Mouse (Mus musculus) cerebellum, adult 18-20 months (tissue): Measurements from ENCODE around the gene Arid1b.

ENCODE experiments used
- DNase-seq, 2 experiments: peaks; one replicate each; pipeline ENCODE4 v3.0.0; 2021

The Arid1b gene

DNA sequence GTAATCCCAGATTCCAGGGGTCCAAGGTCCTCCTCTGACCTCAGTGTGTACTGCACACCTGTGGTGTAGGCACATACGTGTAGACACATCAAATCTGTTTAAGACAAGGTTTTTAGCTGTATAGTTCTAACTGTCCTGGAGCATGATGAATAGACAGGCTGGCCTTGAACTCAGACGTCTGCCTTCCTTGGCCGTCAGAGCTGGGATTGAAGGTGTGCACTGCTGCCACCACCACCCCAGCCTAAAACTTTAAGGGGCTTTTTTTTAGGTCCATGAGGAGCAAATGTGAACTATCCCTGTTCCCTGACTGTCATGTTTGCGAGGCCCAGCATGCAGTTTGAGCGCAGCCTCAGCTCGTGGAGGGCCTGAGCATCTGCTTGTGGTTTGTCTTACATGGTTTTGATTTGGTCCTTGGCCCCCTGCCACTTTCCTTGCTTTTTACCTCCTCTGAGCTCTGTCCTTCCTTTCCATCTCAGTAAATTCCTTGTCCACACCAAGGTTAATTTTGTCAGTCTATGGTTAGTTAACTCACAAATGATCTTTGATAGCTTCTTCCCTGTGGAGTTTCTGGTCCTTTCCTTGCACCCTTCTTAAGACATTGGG lies 224.9 kb downstream of the Arid1b start:
- no peak for DNase-seq

DNA sequence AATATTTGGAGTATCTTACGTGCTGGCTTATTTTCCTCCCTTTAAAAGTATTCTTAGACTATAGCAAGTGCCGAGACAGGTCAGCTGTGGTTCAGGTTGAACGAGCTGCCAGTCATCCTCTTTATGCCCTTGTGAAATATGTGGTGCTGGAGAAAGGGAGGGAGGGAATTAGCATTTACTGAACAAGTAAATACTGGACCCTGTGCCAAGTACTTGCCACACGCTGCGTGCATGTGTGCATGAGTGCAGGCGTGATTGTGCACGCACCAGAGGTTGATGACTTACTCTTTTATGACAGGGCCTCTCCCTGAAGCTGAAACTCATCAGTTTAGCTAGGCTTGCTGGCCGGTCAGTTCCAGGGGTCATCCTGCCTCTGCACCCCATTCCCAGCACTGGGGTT lies 226.9 kb downstream of the Arid1b start:
- DNase-seq: no peak

DNA sequence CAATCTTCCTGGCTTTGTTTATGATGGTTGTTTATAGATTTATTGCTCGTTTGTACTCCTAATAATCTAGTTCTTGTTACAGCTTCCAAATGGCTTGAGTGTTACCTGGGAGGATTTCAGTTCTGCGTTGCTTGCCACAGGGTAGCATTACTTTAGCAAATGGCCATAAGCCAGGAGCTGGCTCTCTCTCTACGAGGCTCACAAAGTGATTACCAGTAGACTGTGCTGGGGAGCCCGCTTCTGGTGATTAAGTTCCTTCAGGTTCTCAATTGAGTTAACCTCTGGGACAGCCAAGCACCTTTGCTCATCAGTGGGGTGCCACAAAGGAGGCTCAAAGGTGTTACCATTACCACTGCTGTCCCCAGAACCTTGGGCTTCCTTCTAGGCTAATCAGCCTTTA lies 227.4 kb downstream of the Arid1b start:
- peak in 1 of 2 experiments; percentile 50 for DNase-seq

DNA sequence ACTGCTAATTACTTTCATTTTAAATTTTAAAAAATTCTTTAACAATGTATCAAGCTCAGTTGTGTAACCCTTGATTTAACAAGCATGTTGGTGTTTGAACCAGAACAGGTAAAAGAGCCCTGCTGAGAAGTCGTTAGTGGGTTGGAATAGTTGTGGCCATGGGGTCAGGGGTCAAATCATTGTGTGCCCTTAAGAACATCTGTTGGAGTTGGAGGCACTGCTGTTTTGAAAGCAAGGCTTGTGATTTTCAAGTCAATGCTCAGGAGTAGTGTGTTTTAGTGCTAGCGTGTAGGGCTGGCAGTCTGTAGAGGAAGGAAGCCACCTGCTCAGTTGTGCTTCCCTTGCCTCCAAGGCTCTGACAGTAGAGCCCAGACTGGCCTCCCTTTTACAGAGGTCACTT lies 228.7 kb downstream of the Arid1b start:
- DNase-seq: no peak

- no peak for DNase-seq
These were observed 230.8 kb downstream of the Arid1b start for GRCm38 (mm10) chr17:5224932-5225331.

GRCm38 (mm10) chr17:5227136-5227535 lies 233.0 kb downstream of the Arid1b start:
- DNase-seq: no peak

DNA sequence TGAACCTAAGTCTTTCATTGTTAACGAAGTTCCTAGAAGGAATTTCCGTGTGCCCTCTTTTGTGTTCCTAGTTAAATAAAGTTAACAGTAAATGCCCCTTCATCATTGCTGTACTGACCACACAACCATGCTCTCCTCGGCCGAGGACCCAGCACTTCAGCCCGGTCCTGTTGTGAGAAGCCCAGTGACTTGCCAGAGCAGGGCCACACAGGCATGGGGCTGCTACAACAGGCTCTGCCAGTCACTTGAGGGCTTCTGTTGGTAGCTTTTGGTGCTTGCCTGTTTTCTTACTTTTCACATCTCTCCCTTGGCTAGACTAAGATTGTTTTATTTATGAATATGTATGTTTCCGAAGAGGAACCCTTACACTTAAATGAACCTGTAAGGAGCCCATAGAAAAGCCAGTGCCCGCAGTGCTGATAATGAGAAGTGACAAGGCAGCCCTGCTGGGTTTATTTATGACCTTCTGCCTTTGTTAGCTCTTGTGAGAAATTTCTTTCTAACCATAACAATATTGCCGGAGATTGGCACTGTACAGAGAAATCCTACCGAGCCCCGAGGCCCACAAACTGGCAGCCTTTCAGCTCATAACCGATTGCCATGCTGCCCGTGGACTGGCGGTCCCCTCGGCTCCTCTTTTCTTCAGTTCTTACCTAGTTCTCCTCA lies 234.0 kb downstream of the Arid1b start:
- peak; percentile 79 to 87 for DNase-seq

- peak in 1 of 2 experiments; percentile 51 for DNase-seq
These were observed 234.6 kb downstream of the Arid1b start for GRCm38 (mm10) chr17:5228616-5229250.

DNA sequence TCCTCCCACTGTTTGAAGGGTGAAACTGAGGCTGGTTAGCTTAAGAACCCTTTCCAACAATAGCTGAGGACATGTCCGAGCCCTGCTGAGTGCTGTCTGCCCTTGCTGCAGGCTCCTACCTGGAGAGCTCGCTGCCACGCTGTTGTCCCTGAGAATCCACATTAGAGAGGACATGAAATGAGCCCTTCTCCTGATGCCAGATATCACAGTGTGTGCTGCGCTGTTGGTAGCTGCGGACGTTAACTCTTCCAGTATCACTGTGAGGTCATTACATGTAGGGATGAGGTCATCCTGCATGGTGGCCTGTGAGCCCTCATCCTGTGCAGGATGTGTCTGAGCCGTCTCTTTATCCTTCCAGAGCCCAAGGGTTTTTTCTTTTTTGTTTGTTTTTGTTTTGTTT lies 235.9 kb downstream of the Arid1b start:
- peak in 1 of 2 experiments; percentile 47 for DNase-seq

DNA sequence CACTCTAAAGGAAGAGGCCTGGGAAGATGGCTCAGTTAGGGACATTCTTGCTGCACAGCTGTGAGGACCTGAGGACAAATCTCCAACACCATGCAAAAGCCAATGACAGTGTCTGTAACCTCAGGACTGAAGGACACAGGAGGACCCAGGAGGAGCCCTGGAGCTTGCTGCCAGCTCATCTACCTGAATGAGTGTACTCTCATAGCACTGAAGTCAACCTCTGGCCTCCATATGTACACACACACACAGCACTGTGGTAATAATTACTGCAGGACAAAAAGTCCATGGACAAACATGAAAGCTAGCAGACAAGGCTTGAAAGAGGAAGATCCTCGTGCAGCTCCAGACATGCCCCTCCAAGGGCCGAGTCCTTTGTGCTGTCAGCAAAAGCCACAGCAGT lies 238.0 kb downstream of the Arid1b start:
- no peak for DNase-seq

GRCm38 (mm10) chr17:5233991-5234390 lies 239.9 kb downstream of the Arid1b start:
- no peak for DNase-seq

GRCm38 (mm10) chr17:5235057-5235456 lies 240.9 kb downstream of the Arid1b start:
- DNase-seq: no peak

DNA sequence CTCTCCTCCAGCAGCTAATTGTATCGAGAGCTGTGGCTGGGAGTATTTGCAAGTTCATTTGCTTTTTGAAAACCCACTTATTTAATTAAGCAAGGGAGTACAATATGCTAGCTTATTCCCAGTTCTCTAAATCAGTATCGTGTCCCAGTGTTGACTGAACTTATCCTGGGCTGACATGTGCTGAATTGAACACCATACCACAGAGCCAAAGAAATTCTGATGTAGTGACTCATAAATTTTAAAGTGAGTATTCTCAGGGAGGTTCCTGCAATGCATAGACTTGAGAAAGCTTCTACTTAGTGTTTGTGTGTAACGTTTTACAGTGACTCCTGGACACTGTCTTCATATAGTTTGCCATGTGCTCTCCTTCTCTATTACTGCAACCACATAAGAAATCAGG lies 243.6 kb downstream of the Arid1b start:
- no peak for DNase-seq

DNA sequence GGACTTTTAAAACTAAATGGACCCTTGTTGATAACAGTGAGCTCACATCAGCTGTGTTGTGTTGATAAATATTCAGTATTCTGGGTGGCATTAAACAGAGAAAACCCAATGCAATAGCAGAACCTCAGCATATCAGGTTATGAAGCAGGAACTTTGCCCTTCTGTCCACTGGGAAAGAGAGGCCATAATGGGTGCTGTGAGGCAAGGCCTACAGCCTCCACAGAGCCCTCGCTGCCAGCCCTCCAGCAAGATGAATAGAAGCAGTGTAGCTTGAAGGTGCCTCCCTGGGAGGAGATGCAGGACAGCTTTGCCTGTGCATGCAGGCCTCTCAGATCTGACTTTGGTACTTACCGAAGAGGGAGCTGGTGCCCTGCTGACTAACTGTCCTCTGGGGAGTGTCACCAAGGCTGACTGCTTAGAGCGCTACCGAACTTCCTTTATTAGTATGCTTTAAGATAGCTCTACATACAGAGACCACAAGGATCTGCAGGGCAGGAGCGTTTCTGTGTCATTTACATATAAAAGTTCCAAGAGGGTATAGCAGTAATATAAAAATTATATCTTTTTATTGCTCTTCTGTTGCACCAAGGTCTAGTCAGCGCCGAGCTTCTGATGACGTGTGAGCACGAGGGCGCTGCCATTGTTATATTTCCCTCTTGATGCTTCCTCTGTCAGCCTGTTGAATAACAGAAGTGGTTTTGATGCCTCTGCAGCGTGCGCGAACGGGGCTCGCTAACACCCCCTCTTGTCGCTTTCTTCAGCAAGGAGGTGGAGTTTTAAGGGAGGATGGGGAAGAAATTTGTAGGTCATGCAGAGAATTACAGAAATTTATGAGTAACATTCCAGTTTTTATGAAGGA lies 244.5 kb downstream of the Arid1b start:
- no peak for DNase-seq

DNA sequence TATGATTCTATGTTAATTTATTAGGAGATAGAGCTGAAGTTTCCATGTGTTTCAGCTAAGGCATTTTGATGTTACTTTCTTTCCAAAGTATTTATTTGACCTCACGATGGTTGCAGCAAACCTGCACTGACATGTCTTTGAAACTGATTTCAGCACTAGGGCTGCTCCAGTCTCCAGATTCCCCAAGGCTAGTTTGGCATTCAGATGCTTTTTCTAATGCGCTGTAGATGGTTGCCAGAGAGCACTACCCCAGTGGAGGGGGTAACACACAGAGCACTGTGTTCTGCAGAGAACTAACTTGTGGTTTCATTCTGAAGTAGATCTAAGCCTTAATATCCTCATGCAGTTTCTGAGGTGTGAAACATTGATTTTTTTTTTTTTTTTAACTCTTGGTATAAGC lies 250.4 kb downstream of the Arid1b start:
- peak in 1 of 2 experiments; percentile 34 for DNase-seq

- no peak for DNase-seq
These were observed 252.6 kb downstream of the Arid1b start for GRCm38 (mm10) chr17:5246688-5247087.

GRCm38 (mm10) chr17:5247247-5247646 lies 253.1 kb downstream of the Arid1b start:
- peak; percentile 55 to 60 for DNase-seq

DNA sequence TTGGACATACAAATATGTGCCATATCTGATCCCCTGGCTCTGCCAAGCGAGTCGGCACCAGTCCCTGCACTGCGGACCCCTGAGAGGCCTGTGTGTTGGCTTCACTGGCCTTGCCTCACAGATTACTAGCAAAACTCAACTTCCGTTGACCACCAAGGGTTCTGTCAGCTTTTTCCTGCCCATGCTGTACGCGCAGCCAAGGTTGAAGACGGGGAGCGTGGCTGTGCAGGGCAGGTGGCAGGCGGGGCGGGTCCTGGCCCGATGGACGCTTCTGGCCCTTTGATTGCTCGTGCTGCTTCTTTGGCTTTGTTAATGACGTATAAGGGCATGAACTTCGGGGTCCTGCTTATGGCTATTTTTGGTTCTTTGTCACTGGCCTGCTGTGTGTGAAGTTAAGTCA lies 253.6 kb downstream of the Arid1b start:
- peak; percentile 39 to 41 for DNase-seq

- DNase-seq: peak; percentile 89 to 91
These were observed 255.0 kb downstream of the Arid1b start for GRCm38 (mm10) chr17:5248957-5249656.

GRCm38 (mm10) chr17:5249681-5250180 lies 255.6 kb downstream of the Arid1b start:
- no peak for DNase-seq

DNA sequence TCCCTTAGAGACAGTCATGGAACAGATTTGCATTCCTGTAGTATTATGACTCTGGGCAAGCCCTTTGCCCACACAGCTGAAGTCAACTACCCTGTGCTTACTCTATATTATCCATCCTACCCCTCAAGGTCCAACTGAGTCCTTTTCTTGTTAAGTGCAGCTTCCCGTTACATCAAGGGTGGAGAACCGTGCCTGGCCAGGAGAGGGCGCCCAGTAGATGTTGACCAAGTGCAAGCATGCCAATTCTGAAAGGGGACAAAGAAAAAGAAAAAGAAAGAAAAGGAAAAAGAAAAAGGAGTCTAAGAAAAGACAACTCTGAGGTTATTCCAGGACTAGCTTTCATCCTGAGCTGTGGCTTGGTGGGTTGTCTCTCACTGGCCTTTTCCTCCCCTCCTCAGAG lies 258.3 kb downstream of the Arid1b start:
- peak; percentile 81 to 82 for DNase-seq
